Mouse (Mus musculus): Measurements from ENCODE around the gene Mpp3. TPM values are rescaled to one million over a fixed set of nuclear protein-coding genes. Genes with fewer than 3 reads are reported as not detected.

The Mpp3 gene
- polyA plus RNA-seq, 1 experiment from 2014 or later = 5.2 TPM

- in situ Hi-C loops (cut with MboI; ENCODE audit: low pct_unique_long_range_greater_than_20kb) = no loop called here
- no peak for TF ChIP-seq CTCF (IDR thresholded peaks at IDR 0.05)
- ChIA-PET POLR2A (no interaction called here), CTCF (interaction anchor here (0.8 to 2.9 kb wide), 7 partner anchors 9 to 88 kb away, joined by 3 to 26 read pairs (median 3); partner anchors contain the start of gene Cd300lg)
- no peaks in the 10 kb centered on the region for H3K27me3 ChIP-seq
- DNase-seq (ENCODE audit: low read depth, low spot score) (no peak), ATAC-seq (no peak)
Observed at GRCm38 (mm10) chr11:102053183-102053582, 24.9 kb upstream of the Mpp3 start.

DNA sequence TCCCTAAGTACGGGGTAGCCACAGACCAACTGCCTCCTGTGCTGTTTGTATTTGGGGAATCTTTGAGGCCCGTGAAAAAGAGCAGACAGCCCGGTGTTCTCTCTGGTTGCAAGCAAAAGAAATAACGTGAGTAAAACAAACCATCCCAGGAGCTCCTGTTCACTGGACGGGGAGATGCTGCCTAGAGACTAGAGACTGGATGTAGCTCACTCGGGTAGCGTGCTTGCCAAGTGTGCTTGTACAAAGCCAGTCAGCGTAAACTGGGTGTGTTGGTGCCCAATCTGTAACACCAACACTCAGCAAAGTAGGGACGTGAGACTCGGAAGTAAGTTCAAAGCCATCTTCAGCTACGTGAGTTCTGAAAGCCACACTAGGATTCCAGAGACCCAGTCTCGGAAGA, 24.4 kb upstream of the Mpp3 start:
- in situ Hi-C loops (cut with MboI; ENCODE audit: low pct_unique_long_range_greater_than_20kb) = no loop called here
- CTCF ChIA-PET = interaction anchor here (0.8 to 2.9 kb wide), 4 partner anchors 9 to 67 kb away, joined by 3 to 26 read pairs (median 4); partner anchors contain the start of gene Cd300lg
- POLR2A ChIA-PET = no interaction called here

DNA sequence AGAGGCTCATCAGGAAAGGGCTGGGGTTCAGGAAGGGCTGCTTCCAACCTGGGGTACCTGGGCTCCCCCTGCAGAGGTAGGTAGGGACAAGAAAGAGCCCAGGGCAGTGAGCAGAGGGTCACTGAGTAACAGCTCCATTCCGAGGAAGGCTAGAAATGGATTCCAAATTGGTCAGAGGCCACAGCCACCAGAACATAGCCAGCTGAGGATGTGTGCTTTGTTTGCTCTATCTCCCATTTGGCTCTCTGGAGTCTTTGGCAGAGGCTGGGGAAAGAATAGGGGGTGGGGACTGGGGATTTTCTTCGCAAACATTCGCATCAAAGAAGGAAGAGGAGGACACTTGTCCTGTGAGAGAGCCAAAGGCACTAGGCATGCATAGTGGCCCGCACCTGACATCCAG, 23.7 kb upstream of the Mpp3 start:
- POLR2A ChIA-PET = no interaction called here
- ATAC-seq = no peak
- in situ Hi-C loops (cut with MboI; ENCODE audit: low pct_unique_long_range_greater_than_20kb) = no loop called here
- no peaks in the 10 kb centered on the region for H3K27me3 ChIP-seq
- TF ChIP-seq CTCF (IDR thresholded peaks at IDR 0.05) = no peak
- DNase-seq (ENCODE audit: low read depth, low spot score) = no peak
- CTCF ChIA-PET = interaction anchor here (1.1 to 2.0 kb wide), 3 partner anchors 10 to 65 kb away, joined by 3 to 6 read pairs (median 3); partner anchors contain the start of gene Dusp3

More for the DNA sequence above, 24.4 kb upstream of the Mpp3 start:
- DNase-seq (ENCODE audit: low read depth, low spot score) (no peak), ATAC-seq (no peak)
- no peak for TF ChIP-seq CTCF (IDR thresholded peaks at IDR 0.05)
- no peaks in the 10 kb centered on the region for H3K27me3 ChIP-seq

DNA sequence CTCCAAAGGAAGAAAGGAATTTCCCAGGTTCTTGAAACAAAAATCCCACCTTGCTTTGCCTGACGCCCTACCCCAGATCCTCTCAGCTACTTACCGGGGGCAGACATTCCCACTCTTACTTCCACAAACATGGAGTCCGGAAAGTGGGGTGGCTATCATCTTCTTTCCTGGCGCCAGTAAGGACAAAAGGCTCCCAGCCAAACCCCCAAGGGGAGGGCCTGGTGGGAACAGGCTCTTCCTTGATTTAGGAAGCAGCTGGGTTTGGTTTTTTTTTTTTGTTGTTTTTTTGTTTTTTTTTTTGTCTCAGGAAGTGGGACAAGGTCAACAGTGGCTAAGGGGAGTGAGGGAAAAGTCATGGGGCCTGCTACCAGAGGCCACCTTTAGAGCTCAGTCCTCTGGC, 23.3 kb upstream of the Mpp3 start:
- in situ Hi-C loops (cut with MboI; ENCODE audit: low pct_unique_long_range_greater_than_20kb) = no loop called here
- CTCF ChIA-PET = interaction anchor here (1.1 to 2.0 kb wide), 2 partner anchors 11 to 64 kb away, joined by 3 to 6 read pairs; partner anchors contain the start of gene Dusp3
- ATAC-seq = no peak

GRCm38 (mm10) chr11:102049875-102050482, 21.7 kb upstream of the Mpp3 start:
- ChIA-PET POLR2A (no interaction called here), CTCF (interaction anchor here (2.0 kb wide), 1 partner anchor 9 kb away, joined by 6 read pairs; no protein-coding TSS in a partner anchor)
- ATAC-seq (no peak), DNase-seq (ENCODE audit: low read depth, low spot score) (no peak)
- in situ Hi-C loops (cut with MboI; ENCODE audit: low pct_unique_long_range_greater_than_20kb) = no loop called here
- no peak for TF ChIP-seq CTCF (IDR thresholded peaks at IDR 0.05)
- no peaks in the 10 kb centered on the region for H3K27me3 ChIP-seq

More for the DNA sequence above, 23.3 kb upstream of the Mpp3 start:
- DNase-seq (ENCODE audit: low read depth, low spot score) = no peak
- no peaks in the 10 kb centered on the region for H3K27me3 ChIP-seq
- POLR2A ChIA-PET = interaction anchor here (0.7 kb wide), 1 partner anchor 182 kb away, joined by 6 read pairs; no protein-coding TSS in a partner anchor
- TF ChIP-seq CTCF (IDR thresholded peaks at IDR 0.05) = no peak

DNA sequence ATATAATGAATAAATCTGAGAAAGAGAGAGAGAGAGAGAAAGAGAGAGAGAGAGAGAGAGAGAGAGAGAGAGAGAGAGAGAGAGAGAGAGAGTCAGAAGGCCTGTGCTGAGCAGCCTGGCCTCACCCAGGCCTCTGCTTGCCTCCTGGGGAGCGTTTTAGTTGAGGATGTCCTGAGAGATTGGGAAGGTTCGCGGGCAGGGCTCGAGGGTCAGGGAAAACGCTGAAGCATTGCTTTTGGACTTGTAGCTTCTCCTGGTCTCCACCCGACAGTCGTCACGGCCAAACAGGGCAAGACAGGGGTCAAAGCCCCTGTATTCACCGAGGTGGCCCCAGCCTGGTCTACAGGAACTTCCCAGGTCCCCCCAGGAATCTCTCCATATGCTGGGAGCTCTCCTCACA, 18.3 kb upstream of the Mpp3 start:
- in situ Hi-C loops (cut with MboI; ENCODE audit: low pct_unique_long_range_greater_than_20kb) = no loop called here
- ChIA-PET POLR2A (no interaction called here), CTCF (no interaction called here)
- no peak for TF ChIP-seq CTCF (IDR thresholded peaks at IDR 0.05)
- DNase-seq (ENCODE audit: low read depth, low spot score) (no peak), ATAC-seq (no peak)
- H3K27me3 ChIP-seq = no peaks in the 10 kb centered on the region

- TF ChIP-seq CTCF (IDR thresholded peaks at IDR 0.05) = no peak
- in situ Hi-C loops (cut with MboI; ENCODE audit: low pct_unique_long_range_greater_than_20kb) = no loop called here
- no peak for ATAC-seq
- H3K27me3 ChIP-seq = no peaks in the 10 kb centered on the region
- ChIA-PET CTCF (interaction anchor here (1.1 kb wide), 1 partner anchor 12 kb away, joined by 3 read pairs; no protein-coding TSS in a partner anchor), POLR2A (no interaction called here)
- no peak for DNase-seq (ENCODE audit: low read depth, low spot score)
Observed at GRCm38 (mm10) chr11:102044691-102045212, 16.5 kb upstream of the Mpp3 start.

DNA sequence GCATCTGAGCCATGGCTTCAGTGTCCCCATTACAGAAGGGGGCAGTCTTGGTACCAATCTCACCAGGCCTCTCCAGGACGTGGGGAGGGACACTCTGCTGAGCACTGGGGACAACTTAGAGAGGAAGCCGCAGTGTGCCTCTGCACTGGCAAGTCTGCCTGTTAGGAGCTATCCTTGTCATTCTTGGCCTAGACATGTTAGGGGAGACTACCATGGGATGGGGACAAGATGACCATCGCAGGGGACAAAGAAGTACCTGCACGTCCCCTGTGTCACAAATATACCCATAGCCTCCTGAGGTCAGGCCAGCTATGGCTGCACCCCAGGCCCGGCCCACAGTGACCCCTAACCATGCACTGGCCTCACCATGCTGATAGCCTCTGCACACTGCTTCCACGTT, 15.1 kb upstream of the Mpp3 start:
- POLR2A ChIA-PET = no interaction called here
- CTCF ChIA-PET = no interaction called here
- H3K27me3 ChIP-seq = no peaks in the 10 kb centered on the region
- DNase-seq (ENCODE audit: low read depth, low spot score) = no peak
- no peak for ATAC-seq
- in situ Hi-C loops (cut with MboI; ENCODE audit: low pct_unique_long_range_greater_than_20kb) = no loop called here
- TF ChIP-seq CTCF (IDR thresholded peaks at IDR 0.05) = no peak

DNA sequence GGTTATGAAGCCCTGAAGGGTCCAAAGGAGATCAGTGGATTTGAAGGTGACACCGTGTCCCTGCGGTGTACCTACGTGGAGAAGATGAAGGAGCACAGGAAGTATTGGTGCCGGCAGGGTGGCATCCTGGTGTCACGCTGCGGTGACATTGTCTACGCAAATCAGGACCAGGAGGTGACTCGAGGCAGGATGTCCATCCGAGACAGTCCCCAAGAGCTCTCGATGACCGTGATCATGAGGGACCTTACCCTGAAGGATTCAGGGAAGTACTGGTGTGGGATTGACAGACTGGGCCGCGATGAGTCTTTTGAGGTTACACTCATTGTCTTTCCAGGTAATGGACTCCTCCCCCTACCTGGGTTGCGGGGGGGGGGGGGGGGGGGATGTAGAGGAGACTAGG, 14.7 kb upstream of the Mpp3 start:
- no peaks in the 10 kb centered on the region for H3K27me3 ChIP-seq
- DNase-seq (ENCODE audit: low read depth, low spot score) (no peak), ATAC-seq (no peak)
- in situ Hi-C loops (cut with MboI; ENCODE audit: low pct_unique_long_range_greater_than_20kb) = no loop called here
- POLR2A ChIA-PET = no interaction called here
- CTCF ChIA-PET = interaction anchor here (5.0 kb wide), 1 partner anchor 11 kb away, joined by 26 read pairs; no protein-coding TSS in a partner anchor
- no peak for TF ChIP-seq CTCF (IDR thresholded peaks at IDR 0.05)

DNA sequence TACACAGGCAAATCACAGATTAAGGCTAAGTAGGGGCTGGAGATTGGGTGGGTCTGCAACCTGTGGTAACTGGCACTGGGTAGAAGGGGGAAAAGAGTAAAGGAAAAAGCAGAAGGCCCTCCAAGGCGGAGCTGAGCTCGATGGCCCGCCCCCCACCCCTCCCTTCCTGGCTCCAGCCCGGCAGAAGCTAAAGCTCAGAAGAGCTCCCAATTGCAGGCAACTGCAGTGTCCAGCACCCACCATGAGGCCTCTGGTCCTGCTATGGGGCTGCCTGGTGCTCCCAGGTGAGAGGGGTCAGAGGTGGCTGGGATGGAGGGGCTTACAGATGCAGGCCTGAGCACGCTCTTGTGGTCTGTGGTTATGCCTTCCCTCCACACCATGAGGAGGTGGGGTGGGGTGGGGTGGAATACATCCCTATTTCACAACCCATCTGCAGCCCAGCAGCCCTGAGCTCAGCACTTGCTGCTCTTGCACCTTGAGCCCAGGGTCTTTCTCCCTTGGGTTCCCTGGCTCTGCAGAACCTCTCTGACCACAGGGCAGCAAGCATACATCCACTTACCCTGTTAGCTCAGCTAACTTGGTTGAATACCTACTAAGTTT, 13.2 kb upstream of the Mpp3 start, which contains the start of gene Cd300lg:
Gene Cd300lg (plus strand): TSS at position 160 of the 600 bp plus-strand sequence.
- CTCF ChIA-PET = interaction anchor here (1.3 to 5.0 kb wide), 8 partner anchors 9 to 107 kb away, joined by 3 to 45 read pairs (median 6); partner anchors contain the start of genes Cfap97d1 and Dusp3
- in situ Hi-C loops (cut with MboI; ENCODE audit: low pct_unique_long_range_greater_than_20kb) = no loop called here
- no peaks in the 10 kb centered on the region for H3K27me3 ChIP-seq
- DNase-seq (ENCODE audit: low read depth, low spot score) (no peak), ATAC-seq (no peak)
- no peak for TF ChIP-seq CTCF (IDR thresholded peaks at IDR 0.05)
- POLR2A ChIA-PET = interaction anchor here (0.6 kb wide), 1 partner anchor 50 kb away, joined by 3 read pairs; no protein-coding TSS in a partner anchor
